Mouse (Mus musculus) hindbrain, embryonic 10.5 days (tissue): Measurements from ENCODE around the gene Edc3. TPM values are rescaled to one million over a fixed set of nuclear protein-coding genes. Genes with fewer than 3 reads are reported as not detected.
A peak's percentile ranks its signal among the peaks of the same experiment; 100 is the strongest.
"Not testable (repeated sequence)": the region's sequence is repeated elsewhere in the genome, so short reads cannot be mapped to it uniquely, and the experiment has no call there.

Experiments used
- DNase-seq: peaks from one replicate; pipeline ENCODE4 v3.0.0-alpha.2; 2017; ENCODE audit warnings: low spot score
- H3K27ac ChIP-seq: fragments of 300-500 bp; sonication (generic); 2 replicates; pipeline ENCODE4 v1.5.1; 2016; ENCODE audit warnings: mild to moderate bottlenecking, moderate library complexity
- H3K27me3 ChIP-seq: fragments of 300-500 bp; sonication (generic); 2 replicates; pipeline ENCODE4 v1.6.1; 2016; ENCODE audit warnings: mild to moderate bottlenecking; ENCODE audit not compliant: poor library complexity, insufficient read depth, severe bottlenecking
- H3K36me3 ChIP-seq: fragments of 300-500 bp; sonication (generic); 2 replicates; pipeline ENCODE4 v1.6.1; 2016; ENCODE audit warnings: mild to moderate bottlenecking, moderate library complexity
- H3K4me1 ChIP-seq: fragments of 300-500 bp; sonication (generic); replicated peaks from 2 replicates; pipeline ENCODE4 v1.6.1; 2016; ENCODE audit warnings: mild to moderate bottlenecking
- H3K4me3 ChIP-seq: fragments of 300-500 bp; sonication (generic); 2 replicates; pipeline ENCODE4 v1.5.1; 2016; ENCODE audit warnings: mild to moderate bottlenecking, moderate library complexity
- H3K9me3 ChIP-seq: fragments of 300-500 bp; sonication (generic); 2 replicates; pipeline ENCODE4 v1.6.1; 2016; ENCODE audit warnings: mild to moderate bottlenecking, moderate library complexity
- WGBS: fragments of 180-500 bp; shearing (Covaris S2); methylation state at CpG from one replicate; pipeline ENCODE4 v1.1.7; 2016; 5-methylcytosine and 5-hydroxymethylcytosine counted together
- polyA plus RNA-seq: library from polyadenylated mRNA; unstranded; fragments of >200 nt; fragmentation: Nextera tagmentation; extraction: Ambion mirVana; gene quantifications from 2 replicates; pipeline ENCODE4 v1.2.1, GENCODE M21; 2016

Gene Edc3
- polyA plus RNA-seq, 1 experiment from 2014 or later: 41.0 TPM

DNA sequence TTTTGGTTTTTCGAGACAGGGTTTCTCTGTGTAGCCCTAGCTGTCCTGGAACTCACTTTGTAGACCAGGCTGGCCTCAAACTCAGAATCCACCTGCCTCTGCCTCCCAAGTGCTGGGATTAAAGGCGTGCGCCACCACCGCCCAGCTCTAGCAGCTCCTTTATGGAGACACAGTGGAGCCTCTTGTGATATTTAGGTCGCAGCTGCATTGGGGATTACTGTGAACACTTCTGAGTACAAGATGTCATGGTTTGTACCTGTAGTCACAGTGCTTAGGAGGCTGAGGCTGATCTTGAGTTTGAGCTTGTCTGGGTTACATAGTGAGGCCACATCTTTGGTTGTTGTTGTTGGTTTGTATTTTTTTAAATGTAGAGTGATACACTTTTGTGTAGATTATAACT is 1.9 kb downstream of the Edc3 start:
- not testable (repeated sequence) for H3K4me3 ChIP-seq, H3K27ac ChIP-seq, H3K4me1 ChIP-seq, H3K27me3 ChIP-seq, H3K9me3 ChIP-seq, DNase-seq
- WGBS: 92% methylated on average over 5 of the region's 5 CpGs
- peaks cover 43% of the 10 kb centered on the region for H3K36me3 ChIP-seq

DNA sequence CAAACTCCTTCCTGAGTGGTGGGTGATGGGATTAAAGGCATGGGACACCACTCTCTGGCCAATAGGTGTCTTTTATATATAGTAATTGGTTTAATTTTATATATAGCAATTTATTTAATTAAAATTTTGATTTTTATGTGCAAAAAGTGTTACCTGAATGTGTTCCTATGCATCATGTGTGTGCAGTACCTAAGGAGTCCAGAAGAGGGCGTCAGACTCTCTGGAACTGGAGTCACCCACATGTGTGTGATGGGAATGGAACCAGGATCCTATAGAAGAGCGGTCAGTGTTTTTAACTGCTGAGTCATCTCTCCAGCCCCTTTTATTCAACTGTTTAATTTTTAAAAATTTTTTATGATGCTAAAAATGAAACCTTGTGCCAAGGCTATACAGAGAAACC is 3.9 kb downstream of the Edc3 start:
- H3K36me3 ChIP-seq: peaks cover 63% of the 10 kb centered on the region
- H3K27ac ChIP-seq: no peak overlapping the region
- no peak overlapping the region for H3K4me3 ChIP-seq
- no peaks in the 10 kb centered on the region for H3K27me3 ChIP-seq
- 79% methylated on average over 2 of the region's 2 CpGs for WGBS
- DNase-seq: no peak
- peaks cover 10% of the 10 kb centered on the region for H3K4me1 ChIP-seq
- H3K9me3 ChIP-seq: peaks cover 5% of the 10 kb centered on the region; the same call in 1 of the 2 replicates

DNA sequence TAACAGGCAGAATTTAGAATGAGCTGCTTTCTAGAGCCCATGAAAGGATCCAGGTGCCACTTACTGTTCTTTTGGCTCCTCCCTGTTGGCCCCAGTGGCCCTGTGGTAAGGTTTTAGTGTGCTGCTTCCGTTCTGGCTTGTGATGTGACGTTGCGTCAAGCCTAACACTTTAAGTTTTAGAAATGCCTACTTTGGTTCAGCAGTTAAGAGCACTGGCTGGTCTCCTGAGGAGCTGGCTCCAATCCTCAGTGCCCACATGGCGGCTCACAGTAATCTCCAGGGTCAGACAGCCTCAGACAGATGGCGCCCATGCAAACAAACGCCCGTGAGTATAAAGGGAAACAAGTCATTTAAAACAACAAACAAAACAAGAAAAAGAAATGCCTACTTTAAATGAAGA is 10.1 kb downstream of the Edc3 start:
- 89% methylated on average over 7 of the region's 7 CpGs for WGBS
- Histone ChIP-seq H3K4me1 (no peaks in the 10 kb centered on the region), H3K27ac (no peak overlapping the region), H3K27me3 (no peaks in the 10 kb centered on the region), H3K4me3 (no peak overlapping the region), H3K9me3 (no peaks in the 10 kb centered on the region), H3K36me3 (peaks cover 89% of the 10 kb centered on the region)
- DNase-seq: no peak

DNA sequence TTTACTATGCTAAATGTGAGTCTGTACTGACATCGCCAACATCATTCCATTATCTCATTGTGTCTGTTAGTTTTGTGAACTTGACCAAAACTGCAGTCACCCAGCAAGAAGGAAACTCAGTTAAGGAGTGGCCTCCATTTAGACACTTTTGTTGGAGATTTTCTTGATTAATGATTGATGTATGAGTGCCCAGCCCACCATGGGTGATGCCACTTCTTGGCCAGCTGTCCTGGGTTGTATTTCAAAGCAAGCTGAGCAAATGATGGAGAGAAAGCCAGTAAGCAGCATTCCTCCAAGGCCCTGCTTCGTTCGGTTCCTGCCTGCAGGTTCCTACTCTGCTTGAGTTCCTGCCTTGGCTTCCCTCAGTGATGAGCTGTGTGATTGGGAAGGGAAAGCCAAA is 12.4 kb downstream of the Edc3 start:
- H3K36me3 ChIP-seq: peaks cover 77% of the 10 kb centered on the region
- no peaks in the 10 kb centered on the region for H3K27me3 ChIP-seq
- H3K9me3 ChIP-seq: no peaks in the 10 kb centered on the region
- no peaks in the 10 kb centered on the region for H3K4me1 ChIP-seq
- H3K4me3 ChIP-seq: no peak overlapping the region
- no peak overlapping the region for H3K27ac ChIP-seq
- DNase-seq: no peak
- WGBS: 94% methylated on average over 3 of the region's 3 CpGs

DNA sequence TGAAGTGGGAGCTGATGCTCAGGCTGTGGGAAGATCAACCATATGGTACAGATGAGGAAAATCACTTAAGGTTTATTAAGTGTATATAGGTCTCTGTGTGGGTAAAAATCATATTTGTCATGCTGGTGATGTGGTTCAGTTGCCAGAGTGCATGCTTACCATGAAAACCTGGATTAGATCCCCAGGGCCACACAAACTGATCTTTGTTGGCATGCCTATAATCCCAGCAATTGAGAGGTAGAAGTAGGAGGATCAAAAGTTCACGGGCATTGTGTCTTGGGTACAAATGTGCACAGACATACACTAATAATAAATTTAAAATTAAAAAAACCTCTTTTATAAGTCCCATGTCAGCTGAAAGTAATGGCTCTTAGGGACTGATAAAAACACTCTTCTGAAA is 14.0 kb downstream of the Edc3 start:
- Histone ChIP-seq H3K4me1 (no peaks in the 10 kb centered on the region), H3K4me3 (no peak overlapping the region), H3K36me3 (peaks cover 77% of the 10 kb centered on the region), H3K27me3 (no peaks in the 10 kb centered on the region), H3K27ac (no peak overlapping the region), H3K9me3 (no peaks in the 10 kb centered on the region)
- DNase-seq: no peak
- 95% methylated on average over 1 of the region's 1 CpGs for WGBS

DNA sequence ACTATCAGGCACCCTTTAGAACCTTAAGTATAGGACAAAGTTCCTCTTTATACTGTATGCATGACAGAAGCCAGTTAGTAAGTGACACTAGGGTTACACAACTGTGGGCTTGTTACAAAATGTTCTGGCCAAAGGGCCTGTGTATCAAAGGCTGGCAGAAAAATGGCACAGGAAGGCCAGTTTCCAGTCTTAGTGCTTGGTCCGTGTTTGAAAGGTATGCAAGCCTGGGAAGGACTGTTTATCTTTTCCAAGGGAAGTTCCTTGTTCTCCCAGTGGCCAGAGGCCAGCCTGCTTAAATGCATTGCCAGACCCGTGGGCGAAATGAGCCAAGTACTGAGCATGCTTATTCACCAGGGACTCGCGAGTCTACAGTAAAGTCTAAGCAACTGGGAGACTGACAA is 15.0 kb downstream of the Edc3 start:
- no peaks in the 10 kb centered on the region for H3K27me3 ChIP-seq
- H3K36me3 ChIP-seq: peaks cover 78% of the 10 kb centered on the region
- 81% methylated on average over 5 of the region's 5 CpGs for WGBS
- H3K9me3 ChIP-seq: no peaks in the 10 kb centered on the region
- H3K27ac ChIP-seq: no peak overlapping the region
- H3K4me1 ChIP-seq: no peaks in the 10 kb centered on the region
- no peak for DNase-seq
- no peak overlapping the region for H3K4me3 ChIP-seq

DNA sequence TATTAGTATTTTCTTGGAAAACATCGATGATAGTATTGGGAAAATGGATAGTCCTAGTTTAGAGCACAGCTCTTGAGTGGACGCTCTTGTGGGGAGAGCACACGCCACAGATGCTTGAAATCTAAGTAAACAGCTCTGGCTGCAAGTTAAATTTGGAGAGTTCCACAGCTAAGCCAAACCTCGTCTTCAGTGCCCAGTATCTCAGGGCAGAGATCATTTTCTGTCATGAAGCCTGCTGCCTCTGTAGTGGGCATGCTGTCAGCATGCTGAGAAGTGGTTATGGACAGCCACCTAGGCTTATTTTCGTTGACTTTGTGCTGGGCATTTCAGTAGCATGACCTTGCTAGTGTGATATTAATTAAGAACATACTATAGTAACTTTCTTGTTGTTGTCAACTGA is 15.5 kb downstream of the Edc3 start:
- WGBS: 90% methylated on average over 5 of the region's 5 CpGs
- Histone ChIP-seq H3K27me3 (no peaks in the 10 kb centered on the region), H3K4me3 (no peak overlapping the region), H3K4me1 (no peaks in the 10 kb centered on the region), H3K27ac (no peak overlapping the region), H3K36me3 (peaks cover 78% of the 10 kb centered on the region), H3K9me3 (no peaks in the 10 kb centered on the region)
- DNase-seq: no peak

DNA sequence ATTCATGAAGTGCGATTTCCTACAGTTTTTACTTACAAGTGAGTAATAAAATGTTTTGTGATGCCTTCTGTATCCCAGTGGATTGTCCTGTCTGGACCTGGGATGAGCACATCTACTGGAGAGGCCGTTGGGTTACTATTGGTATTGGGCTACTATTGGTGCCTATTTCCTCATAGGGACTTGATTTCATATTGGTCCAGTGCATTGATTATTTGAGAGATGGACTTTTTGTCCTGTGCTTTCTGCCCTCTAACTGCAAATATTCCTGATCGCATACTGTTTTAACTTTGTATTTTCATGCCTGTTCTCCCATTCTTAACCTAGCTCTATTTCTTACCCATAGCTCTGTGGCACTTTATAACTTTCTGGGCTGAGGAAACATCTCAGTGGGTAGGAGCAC is 16.4 kb downstream of the Edc3 start:
- H3K27ac ChIP-seq: no peak overlapping the region
- no peaks in the 10 kb centered on the region for H3K4me1 ChIP-seq
- DNase-seq: no peak
- H3K27me3 ChIP-seq: no peaks in the 10 kb centered on the region
- no peak overlapping the region for H3K4me3 ChIP-seq
- H3K9me3 ChIP-seq: no peaks in the 10 kb centered on the region
- WGBS: 95% methylated on average over 3 of the region's 3 CpGs
- H3K36me3 ChIP-seq: peaks cover 78% of the 10 kb centered on the region

DNA sequence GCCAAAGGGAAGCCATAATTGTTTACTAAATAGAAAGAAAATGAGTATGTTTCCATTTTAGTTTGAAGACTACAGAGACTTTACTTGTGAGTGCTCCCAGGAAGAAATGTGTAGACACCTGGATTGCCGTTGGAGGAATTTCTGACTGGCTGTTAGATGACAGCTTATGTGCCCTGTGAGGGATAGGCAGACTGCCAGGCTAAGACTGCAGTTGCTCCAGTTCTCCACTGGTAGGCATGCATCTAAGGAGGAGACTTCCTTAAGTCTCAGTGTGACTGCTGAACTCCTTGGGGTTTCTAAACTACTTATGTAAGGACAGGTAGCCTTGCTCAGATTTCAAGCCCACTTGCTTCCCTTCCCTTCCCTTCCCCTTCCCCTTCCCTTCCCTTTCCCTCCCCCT is 20.0 kb downstream of the Edc3 start:
- Histone ChIP-seq H3K9me3 (no peaks in the 10 kb centered on the region), H3K27ac (no peak overlapping the region), H3K4me3 (no peak overlapping the region), H3K4me1 (no peaks in the 10 kb centered on the region), H3K27me3 (no peaks in the 10 kb centered on the region), H3K36me3 (peaks cover 81% of the 10 kb centered on the region)
- WGBS: 91% methylated on average over 1 of the region's 1 CpGs
- no peak for DNase-seq

DNA sequence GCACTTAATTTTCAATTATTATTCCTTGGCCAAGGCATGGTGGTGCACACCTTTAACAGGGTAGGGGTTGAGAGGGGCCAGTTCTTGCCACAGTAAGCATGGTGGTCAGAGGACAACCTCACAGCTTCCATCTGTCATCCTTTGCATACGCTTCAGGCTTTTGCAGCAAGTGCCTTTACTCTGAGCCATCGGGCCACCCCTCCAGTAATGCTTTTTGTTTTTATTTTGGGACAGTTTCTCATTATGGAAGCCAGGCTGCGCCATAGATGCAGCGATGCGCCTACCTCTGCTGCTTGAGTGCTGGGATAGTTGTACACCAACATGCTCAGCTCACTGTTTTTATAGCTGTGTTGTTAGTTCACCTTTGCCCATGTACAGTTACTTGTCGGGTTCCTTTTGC is 25.3 kb downstream of the Edc3 start:
- DNase-seq: no peak
- Histone ChIP-seq H3K27ac (no peak overlapping the region), H3K27me3 (no peaks in the 10 kb centered on the region), H3K4me1 (no peaks in the 10 kb centered on the region), H3K36me3 (peaks cover 73% of the 10 kb centered on the region), H3K9me3 (no peaks in the 10 kb centered on the region), H3K4me3 (no peak overlapping the region)
- WGBS: 94% methylated on average over 6 of the region's 6 CpGs

DNA sequence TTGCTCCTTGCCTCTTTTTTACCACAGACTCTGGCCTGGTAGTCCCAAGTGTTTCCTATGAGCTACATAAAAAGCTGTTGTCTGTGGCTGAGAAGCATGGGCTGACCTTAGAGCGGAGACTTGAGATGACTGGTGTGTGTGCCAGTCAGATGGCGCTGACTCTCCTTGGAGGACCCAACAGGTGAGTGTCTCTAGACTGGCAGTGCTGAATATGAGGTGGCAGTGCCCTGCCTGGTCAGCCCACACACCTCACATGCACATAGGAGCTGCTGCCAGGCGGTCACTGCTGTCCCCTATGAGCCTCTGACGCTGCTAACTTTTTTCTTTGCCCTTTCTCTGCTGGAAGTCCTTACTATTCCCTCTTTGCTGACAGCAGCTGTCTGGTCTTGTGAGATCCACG is 31.5 kb downstream of the Edc3 start:
- 90% methylated on average over 5 of the region's 5 CpGs for WGBS
- H3K27me3 ChIP-seq: no peaks in the 10 kb centered on the region
- DNase-seq: no peak
- no peak overlapping the region for H3K27ac ChIP-seq
- H3K4me3 ChIP-seq: no peak overlapping the region
- no peaks in the 10 kb centered on the region for H3K4me1 ChIP-seq
- no peaks in the 10 kb centered on the region for H3K9me3 ChIP-seq
- H3K36me3 ChIP-seq: peaks cover 71% of the 10 kb centered on the region

DNA sequence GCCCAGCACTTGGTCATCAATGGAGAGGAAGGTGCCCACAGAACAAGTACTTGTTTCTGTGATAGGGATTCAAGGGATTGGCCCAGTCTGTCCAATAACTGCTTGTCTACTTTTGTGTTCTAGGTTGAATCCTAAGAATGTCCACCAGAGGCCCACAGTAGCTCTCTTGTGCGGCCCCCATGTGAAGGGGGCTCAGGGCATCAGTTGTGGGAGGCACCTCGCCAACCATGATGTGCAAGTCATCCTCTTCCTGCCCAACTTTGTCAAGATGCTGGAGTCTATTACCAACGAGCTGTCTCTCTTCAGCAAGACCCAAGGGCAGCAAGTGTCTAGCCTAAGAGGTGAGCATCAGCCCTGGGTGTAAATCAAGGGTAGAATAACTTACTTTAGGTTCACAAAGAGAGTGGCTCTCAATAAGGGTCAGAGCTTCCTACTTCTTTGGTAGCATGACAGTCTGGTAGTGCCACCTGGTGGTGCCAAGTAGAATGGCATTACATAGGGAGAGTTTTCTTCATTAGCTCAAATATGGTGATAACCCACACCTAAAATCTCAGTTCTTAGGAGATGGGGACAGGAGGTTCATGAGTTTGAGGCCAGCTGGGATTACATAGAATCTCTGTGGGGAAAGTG is 36.2 kb downstream of the Edc3 start:
- peak; percentile 38 for DNase-seq
- Histone ChIP-seq H3K4me1 (no peaks in the 10 kb centered on the region), H3K4me3 (no peak overlapping the region), H3K9me3 (no peaks in the 10 kb centered on the region), H3K36me3 (peaks cover 97% of the 10 kb centered on the region), H3K27ac (no peak overlapping the region), H3K27me3 (no peaks in the 10 kb centered on the region)
- WGBS: 72% methylated on average over 3 of the region's 3 CpGs

DNA sequence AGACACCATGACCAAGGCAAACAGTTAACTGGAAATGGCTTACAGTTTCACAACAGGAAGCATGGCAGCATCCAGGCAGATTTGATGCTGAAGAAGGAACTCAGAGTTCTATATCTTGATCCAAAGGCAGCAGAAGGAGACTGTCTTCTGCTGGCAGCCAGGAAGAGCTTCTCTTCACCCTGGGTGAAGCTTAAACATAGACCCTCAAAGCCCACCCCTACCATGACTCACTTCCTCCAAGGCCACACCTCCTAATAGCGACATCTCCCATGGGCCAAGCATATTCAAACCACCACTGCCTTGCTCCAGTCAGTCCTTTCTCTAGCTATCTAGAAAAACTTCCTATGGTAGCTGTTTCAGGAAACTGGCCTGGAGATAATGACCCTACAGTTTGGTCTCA is 38.7 kb downstream of the Edc3 start:
- Histone ChIP-seq H3K27ac (no peak overlapping the region), H3K9me3 (no peaks in the 10 kb centered on the region), H3K27me3 (no peaks in the 10 kb centered on the region), H3K4me3 (no peak overlapping the region), H3K36me3 (peaks cover 97% of the 10 kb centered on the region), H3K4me1 (no peaks in the 10 kb centered on the region)
- no peak for DNase-seq
- 85% methylated on average over 1 of the region's 1 CpGs for WGBS

DNA sequence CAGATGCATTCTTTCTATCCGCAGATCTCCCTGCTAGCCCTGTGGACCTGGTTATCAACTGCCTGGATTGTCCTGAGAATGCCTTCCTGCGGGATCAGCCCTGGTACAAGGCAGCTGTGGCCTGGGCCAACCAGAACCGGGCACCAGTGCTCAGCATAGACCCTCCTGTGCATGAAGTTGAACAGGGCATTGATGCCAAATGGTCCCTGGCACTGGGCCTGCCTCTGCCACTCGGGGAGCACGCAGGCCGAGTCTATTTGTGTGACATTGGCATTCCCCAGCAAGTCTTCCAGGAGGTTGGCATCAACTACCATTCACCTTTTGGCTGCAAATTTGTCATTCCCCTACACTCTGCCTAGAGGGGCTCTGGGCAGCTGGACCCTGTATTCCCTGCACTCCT is 39.8 kb downstream of the Edc3 start:
- Histone ChIP-seq H3K27ac (no peak overlapping the region), H3K9me3 (no peaks in the 10 kb centered on the region), H3K4me3 (no peak overlapping the region), H3K36me3 (peaks cover 97% of the 10 kb centered on the region), H3K27me3 (no peaks in the 10 kb centered on the region), H3K4me1 (no peaks in the 10 kb centered on the region)
- no peak for DNase-seq
- WGBS: 94% methylated on average over 6 of the region's 6 CpGs
